26 mouse cellular contexts compared by ENCODE assay signal in the genomic region with DNA sequence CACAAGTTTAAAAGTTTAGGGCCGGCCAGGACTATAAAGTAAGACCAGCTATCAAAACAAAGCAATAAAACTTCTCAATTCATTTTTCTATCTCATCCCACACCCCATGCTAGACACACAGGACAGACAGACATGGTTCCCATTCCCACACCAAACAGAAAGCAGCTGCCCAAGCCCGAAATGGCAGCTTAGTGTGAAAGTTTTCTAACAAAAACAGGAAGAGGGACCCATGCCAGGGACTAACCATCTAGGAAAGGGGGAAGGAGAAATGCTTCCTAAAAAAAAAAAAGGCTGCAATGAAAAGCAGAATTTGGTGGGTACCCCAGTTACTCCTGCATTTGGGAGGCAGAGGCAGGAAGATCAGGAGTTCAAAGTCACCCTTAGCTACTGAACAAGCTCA. TPM values are rescaled to one million over a fixed set of nuclear protein-coding genes. Genes with fewer than 3 reads are reported as not detected.
A peak's percentile ranks its signal among the peaks of the same experiment; 100 is the strongest.
DNase-seq lines count a peak whose midpoint lies in the region; ATAC-seq and TF ChIP-seq lines count a peak whose summit lies in the region.
"Had no signal": no experiment of that assay in that cellular context is flagged by ENCODE, and none has a peak within 500 bp of the region (broad histone marks: within the 10 kb centered on the region; RNA-seq: fewer than 3 reads in every experiment).

No protein-coding gene starts in this region.

- TF ChIP-seq RAD21 in MEL (IDR thresholded peaks at IDR 0.05; ENCODE audit: low read depth, low read length): no peak

- no peak for TF ChIP-seq EP300 in MEL (IDR thresholded peaks at IDR 0.05; ENCODE audit: low read depth in 1 of 2, low read length in 2 of 2)

- TF ChIP-seq CTCF in MEL (IDR thresholded peaks at IDR 0.05 in 2 of 3, conservative IDR thresholded peaks at IDR 0.05 in 1 of 3; ENCODE audit: control insufficient read depth in 1 of 3, insufficient read depth in 1 of 3, low read depth in 2 of 3, low read length in 3 of 3, poor library complexity in 1 of 3, severe bottlenecking in 1 of 3): no peak
- no peak for TF ChIP-seq CTCF in gastrocnemius, adult 2 months (IDR thresholded peaks at IDR 0.05)

- no peak for TF ChIP-seq POLR2A in MEL (IDR thresholded peaks at IDR 0.05; ENCODE audit: control insufficient read depth in 1 of 2, insufficient read depth in 1 of 2, low read depth in 1 of 2, low read length in 2 of 2, poor library complexity in 1 of 2)

- no peak overlapping the region for H3K4me3 ChIP-seq in heart, embryonic 12.5 days
- H3K4me3 ChIP-seq in MEL (ENCODE audit: control insufficient read depth in 1 of 2, insufficient read depth in 1 of 2, low read depth in 2 of 2, low read length in 2 of 2): no peak overlapping the region
- H3K4me3 ChIP-seq in gastrocnemius, adult 2 months: no peak overlapping the region
- no peak overlapping the region for H3K4me3 ChIP-seq in midbrain, embryonic 15.5 days
- H3K4me3 ChIP-seq: erythroblast, embryonic 14.5 days; hindbrain, embryonic 15.5 days; kidney, embryonic 15.5 days; limb, embryonic 13.5 days; neural tube, embryonic 13.5 days had no signal

- no peaks in the 10 kb centered on the region for H3K79me2 ChIP-seq in MEL (ENCODE audit: control insufficient read depth, insufficient read depth, low read length, poor library complexity)

- H3K36me3 ChIP-seq in heart, embryonic 12.5 days: no peaks in the 10 kb centered on the region
- H3K36me3 ChIP-seq in MEL (ENCODE audit: control insufficient read depth in 1 of 2, insufficient read depth in 2 of 2, low read length in 2 of 2): no peaks in the 10 kb centered on the region
- no peaks in the 10 kb centered on the region for H3K36me3 ChIP-seq in midbrain, embryonic 15.5 days (replicated peaks)
- H3K36me3 ChIP-seq: hindbrain, embryonic 15.5 days; kidney, embryonic 15.5 days; limb, embryonic 13.5 days; neural tube, embryonic 13.5 days had no signal

- H3K9me3 ChIP-seq in heart, embryonic 12.5 days (replicated peaks): no peaks in the 10 kb centered on the region
- no peaks in the 10 kb centered on the region for H3K9me3 ChIP-seq in MEL (replicated peaks; ENCODE audit: insufficient read depth, low read length)
- no peaks in the 10 kb centered on the region for H3K9me3 ChIP-seq in midbrain, embryonic 15.5 days
- H3K9me3 ChIP-seq: hindbrain, embryonic 15.5 days; kidney, embryonic 15.5 days; limb, embryonic 13.5 days; neural tube, embryonic 13.5 days had no signal

- H3K27ac ChIP-seq in heart, embryonic 12.5 days (ENCODE audit: poor library complexity, severe bottlenecking): no peak overlapping the region
- no peak overlapping the region for H3K27ac ChIP-seq in MEL (ENCODE audit: control insufficient read depth, low read depth, low read length)
- H3K27ac ChIP-seq in gastrocnemius, adult 2 months: no peak overlapping the region
- H3K27ac ChIP-seq in midbrain, embryonic 15.5 days: no peak overlapping the region
- H3K27ac ChIP-seq: hindbrain, embryonic 15.5 days; kidney, embryonic 15.5 days; limb, embryonic 13.5 days; neural tube, embryonic 13.5 days had no signal

- H3K4me1 ChIP-seq in heart, embryonic 12.5 days (replicated peaks): peaks cover 9% of the 10 kb centered on the region
- no peaks in the 10 kb centered on the region for H3K4me1 ChIP-seq in MEL (ENCODE audit: control insufficient read depth in 1 of 2, insufficient read depth in 2 of 2, low read length in 2 of 2)
- 0 out of 2 replicates have a peak, but pooled peaks cover 3% of the 10 kb centered on the region for H3K4me1 ChIP-seq in midbrain, embryonic 15.5 days
- H3K4me1 ChIP-seq: hindbrain, embryonic 15.5 days; kidney, embryonic 15.5 days; limb, embryonic 13.5 days; neural tube, embryonic 13.5 days had no signal

- H3K27me3 ChIP-seq in heart, embryonic 12.5 days (replicated peaks): no peaks in the 10 kb centered on the region
- no peaks in the 10 kb centered on the region for H3K27me3 ChIP-seq in MEL (ENCODE audit: control insufficient read depth in 1 of 2, insufficient read depth in 2 of 2, low read length in 2 of 2)
- H3K27me3 ChIP-seq in midbrain, embryonic 15.5 days (replicated peaks): no peaks in the 10 kb centered on the region
- H3K27me3 ChIP-seq: CH12.LX; hindbrain, embryonic 15.5 days; kidney, embryonic 15.5 days; limb, embryonic 13.5 days; neural tube, embryonic 13.5 days had no signal

- no peak overlapping the region for H3K4me2 ChIP-seq in heart, embryonic 12.5 days
- no peak overlapping the region for H3K4me2 ChIP-seq in midbrain, embryonic 15.5 days
- H3K4me2 ChIP-seq: heart, embryonic 11.5 days; hindbrain, embryonic 15.5 days; kidney, embryonic 15.5 days; limb, embryonic 13.5 days; liver, embryonic 11.5 days; midbrain, embryonic 11.5 days; neural tube, embryonic 13.5 days had no signal

- no peak overlapping the region for H3K9ac ChIP-seq in heart, embryonic 12.5 days
- H3K9ac ChIP-seq in MEL (ENCODE audit: control insufficient read depth, low read depth, low read length, poor library complexity, severe bottlenecking): no peak overlapping the region
- no peak overlapping the region for H3K9ac ChIP-seq in midbrain, embryonic 15.5 days
- H3K9ac ChIP-seq: forebrain, postnatal 0 days; hindbrain, embryonic 15.5 days; kidney, embryonic 15.5 days; limb, embryonic 13.5 days; neural tube, embryonic 13.5 days had no signal

- WGBS in heart, embryonic 12.5 days: 70% methylated on average over 2 of the region's 2 CpGs
- WGBS in midbrain, embryonic 15.5 days: 84% methylated on average over 2 of the region's 2 CpGs

- intact Hi-C loops in left cerebral cortex, postnatal 10 days (cut with DNase I): no loop called here
- intact Hi-C loops in gastrocnemius, adult 2 months (cut with DNase I): no loop called here

- ATAC-seq in heart, embryonic 12.5 days (ENCODE audit: insufficient number of reproducible peaks, low FRiP score): no peak
- ATAC-seq in granulocyte monocyte progenitor cell, adult 5-6 weeks (replicated peaks; ENCODE audit: poor library complexity, severe bottlenecking): peak; percentile 69
- peak; percentile 50 for ATAC-seq in megakaryocyte progenitor cell, adult 5-6 weeks (replicated peaks; ENCODE audit: poor library complexity)
- no peak for ATAC-seq in midbrain, embryonic 15.5 days (replicated peaks)
- ATAC-seq: forebrain, postnatal 0 days; inflammation-experienced regulatory T-cells, adult 6 months had no signal

- DNase-seq in heart, adult 11 months: peak; percentile 91
- DNase-seq in MEL (ENCODE audit: low read depth, low spot score): peak; percentile 8
- DNase-seq in left cerebral cortex, postnatal 10 days (ENCODE audit: extremely low spot score in 1 of 2, low spot score in 2 of 2): no peak
- DNase-seq in gastrocnemius, adult 2 months: no peak
- DNase-seq: adrenal gland, postnatal 25 days; cerebellum, adult 11 months; cerebellum, adult 9-11 months; forebrain, postnatal 0 days; gastrocnemius, postnatal 10 days; kidney, postnatal 25 days; right cerebral cortex, postnatal 4 days; thymus, postnatal 4 days had no signal

TF ChIP-seq in MEL, 35 proteins besides CTCF, POLR2A, EP300 and RAD21:
- TF ChIP-seq RCOR1 (IDR thresholded peaks at IDR 0.05; ENCODE audit: low read depth, low read length): no peak

RNA-seq across cellular contexts. Expression of a gene that starts 37.2 kb away (rescaled TPM):
- polyA plus RNA-seq in heart, embryonic 12.5 days (2016; fragmentation: Nextera tagmentation; extraction: Ambion mirVana): 297 and 319 TPM in 2 replicates
- 72.0 and 74.5 TPM in 2 replicates for total RNA-seq in MEL (2012; rRNA removed)
- 100 to 1,000 TPM; 127 to 138 TPM for polyA plus RNA-seq in MEL (2012; ENCODE audit: insufficient read depth in 1 of 2, insufficient read length in 2 of 2, low read depth in 1 of 2, low replicate concordance in 2 of 2, missing spikeins in 1 of 2)
- 284 and 329 TPM in 2 replicates for total RNA-seq in granulocyte monocyte progenitor cell, adult 5-6 weeks (2014; fragmentation: Nextera tagmentation)
- total RNA-seq in granulocyte monocyte progenitor cell, adult 5-6 weeks (2017): 441 and 484 TPM in 2 replicates
- total RNA-seq in megakaryocyte progenitor cell, adult 5-6 weeks (2015): 277 and 293 TPM in 2 replicates
- total RNA-seq in megakaryocyte progenitor cell, adult 5-6 weeks (2017): 330 and 449 TPM in 2 replicates
- total RNA-seq in left cerebral cortex, postnatal 10 days (2021): 100 to 1,000 TPM; 152 to 153 TPM
- total RNA-seq in gastrocnemius, adult 2 months (2021): 100 to 1,000 TPM; 124 to 159 TPM
- polyA plus RNA-seq in midbrain, embryonic 15.5 days (2015; fragmentation: Nextera tagmentation; extraction: Ambion mirVana): 247 and 257 TPM in 2 replicates

Comparison
In these comparisons a context has a peak if more than half of its experiments do, and no peak if none do; other contexts are left out.
1. DNase-seq: peak in heart, adult 11 months (single experiment) and MEL (single experiment); none in left cerebral cortex, postnatal 10 days (0 of 2) and gastrocnemius, adult 2 months (single experiment).
2. ATAC-seq: peak in granulocyte monocyte progenitor cell, adult 5-6 weeks (single experiment) and megakaryocyte progenitor cell, adult 5-6 weeks (single experiment); none in heart, embryonic 12.5 days (single experiment) and midbrain, embryonic 15.5 days (single experiment).